Mouse (Mus musculus) heart, adult 2 months (tissue): ENCODE data around the gene Bloc1s2.

Experiments
- CTCF ChIP-seq: fragments of 200-600 bp; IDR thresholded peaks from 2 replicates; pipeline ENCODE4 v1.8.1; 2022; ENCODE audit warnings: antibody characterized with exemption, mild to moderate bottlenecking, moderate library complexity
- EP300 ChIP-seq: fragments of 200-500 bp; IDR thresholded peaks from 2 replicates; pipeline ENCODE4 v1.6.1; 2011; ENCODE audit warnings: low read depth, low read length, control low read depth; ENCODE audit not compliant: insufficient read depth

- TF ChIP-seq CTCF (no peak), EP300 (no peak)
Observed at GRCm38 (mm10) chr19:44157005-44157404, 10.8 kb upstream of the Bloc1s2 start.
